Mouse (Mus musculus): ENCODE measurements around the gene Tmbim1. TPM values are rescaled to one million over a fixed set of nuclear protein-coding genes. Genes with fewer than 3 reads are reported as not detected.
"Not testable (repeated sequence)": the region's sequence is repeated elsewhere in the genome, so short reads cannot be mapped to it uniquely, and the experiment has no call there.

Gene Tmbim1
- total RNA-seq (2014; fragmentation: Nextera tagmentation) (21.9 and 24.6 TPM in 2 replicates), total RNA-seq (2017) (13.8 and 15.0 TPM in 2 replicates)

DNA sequence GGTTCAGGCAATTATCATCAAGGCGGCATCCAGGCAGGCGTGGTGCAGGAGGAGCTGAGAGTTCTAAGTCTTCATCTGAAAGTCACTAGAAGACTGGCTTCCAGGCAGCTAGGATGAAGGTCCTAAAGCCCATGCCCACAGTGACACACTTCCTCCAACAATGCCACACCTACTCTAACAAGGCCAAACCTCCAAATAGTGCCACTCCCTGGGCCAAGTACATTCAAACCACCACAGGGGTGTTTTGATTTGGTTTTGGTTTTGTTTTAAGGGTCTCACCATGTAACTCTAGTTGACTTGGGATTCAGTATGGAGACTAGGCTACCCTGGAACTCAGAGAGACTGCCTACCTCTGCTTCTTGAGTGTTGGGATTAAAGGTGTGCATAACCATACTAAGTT is at the start of gene Tmbim1:
TSS of gene Tmbim1 (minus strand) at position 101 of the 400 bp plus-strand sequence.
- ATAC-seq (replicated peaks; ENCODE audit: poor library complexity, severe bottlenecking), result no peak

DNA sequence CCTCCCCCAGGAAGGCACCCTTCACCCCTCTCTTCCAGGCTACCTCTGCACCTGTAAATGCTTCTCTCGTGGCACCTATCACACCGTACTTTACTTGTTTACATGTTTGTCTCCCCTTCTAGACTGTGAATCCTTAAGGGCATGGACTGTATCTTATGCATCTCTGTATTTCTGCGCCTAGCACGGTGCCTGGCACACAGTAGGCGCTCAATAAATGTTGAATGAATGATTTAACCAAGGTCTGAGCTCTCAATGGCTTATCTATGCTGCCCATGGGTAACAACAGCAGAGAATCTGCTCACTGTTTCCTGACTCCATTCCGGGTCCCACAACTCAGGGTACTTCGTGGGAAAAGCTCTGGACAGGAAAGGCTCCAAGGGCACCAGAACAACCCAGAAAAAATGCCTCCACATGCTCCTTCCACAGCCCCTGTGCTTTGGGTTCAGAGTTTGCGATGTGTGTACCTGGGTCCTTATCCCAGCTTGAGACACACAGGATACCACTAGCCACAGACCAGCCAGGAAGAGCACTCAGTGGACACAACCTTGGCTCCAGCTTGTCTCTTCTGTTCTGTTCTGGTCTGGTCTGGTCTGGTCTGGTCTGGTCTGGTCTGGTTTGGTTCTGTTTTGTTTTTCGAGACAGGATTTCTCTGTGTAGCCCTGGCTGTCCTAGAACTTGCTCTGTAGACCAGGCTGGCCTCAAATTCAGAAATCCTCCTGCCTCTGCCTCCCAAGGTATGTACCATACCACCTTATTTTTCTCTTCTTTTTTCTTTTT is 48.2 kb upstream of the Tmbim1 start:
- no peak for ATAC-seq (replicated peaks; ENCODE audit: poor library complexity, severe bottlenecking)

- ATAC-seq (replicated peaks; ENCODE audit: poor library complexity, severe bottlenecking), result no peak
These were observed 47.2 kb upstream of the Tmbim1 start for GRCm38 (mm10) chr1:74352532-74353096.

DNA sequence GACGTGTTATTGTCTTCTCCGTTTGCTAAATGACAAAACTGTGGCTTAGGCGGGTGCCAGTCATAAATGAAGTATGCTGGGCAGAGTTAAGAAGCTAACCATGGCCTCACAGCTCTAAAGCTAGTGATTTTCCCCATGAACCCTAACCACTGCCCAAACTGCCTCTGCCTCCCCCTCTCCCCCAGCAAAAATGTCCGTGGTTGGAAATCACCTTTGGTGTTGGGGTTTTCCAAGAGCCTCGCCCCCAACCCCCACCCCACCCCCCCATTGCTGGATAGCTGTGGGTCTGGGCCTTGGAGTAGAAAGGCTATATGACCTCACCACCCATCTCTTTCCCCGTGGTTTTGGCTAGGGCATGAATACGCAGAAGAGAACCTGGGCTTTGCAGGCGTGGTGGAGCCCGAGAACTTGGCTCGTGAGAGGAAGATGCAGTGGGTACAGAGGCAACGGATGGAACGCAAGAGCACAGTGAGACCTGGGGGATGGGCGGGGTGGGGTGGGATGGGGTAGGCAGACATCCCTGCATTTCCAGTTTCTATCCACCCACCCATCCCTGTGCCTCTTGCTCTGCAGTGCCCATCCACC is 45.9 kb upstream of the Tmbim1 start:
- no peak for ATAC-seq (replicated peaks; ENCODE audit: poor library complexity, severe bottlenecking)

- no peak for ATAC-seq (replicated peaks; ENCODE audit: poor library complexity, severe bottlenecking)
These were observed 38.9 kb upstream of the Tmbim1 start for GRCm38 (mm10) chr1:74344163-74344916.

- no peak for ATAC-seq (replicated peaks; ENCODE audit: poor library complexity, severe bottlenecking)
These were observed 37.7 kb upstream of the Tmbim1 start for GRCm38 (mm10) chr1:74343161-74343560.

DNA sequence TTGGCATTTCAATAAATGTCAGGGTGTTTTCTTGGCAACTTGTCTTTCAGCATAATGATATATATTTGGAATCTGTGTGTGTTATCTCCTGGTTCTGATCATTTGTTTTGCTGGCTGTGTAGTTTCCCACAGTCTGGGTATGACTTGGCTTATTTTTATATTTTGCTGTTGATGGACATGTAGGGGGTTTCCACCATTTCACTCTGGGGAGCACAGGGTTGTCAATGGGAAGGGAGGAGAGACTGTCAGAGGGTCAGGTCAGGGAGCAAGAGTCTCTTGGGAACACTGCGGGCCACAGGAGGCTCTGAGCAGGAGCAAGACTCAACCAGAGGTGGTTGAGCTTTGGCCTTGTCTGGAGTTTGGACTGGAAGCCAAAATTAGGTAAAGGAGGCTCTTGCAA is 36.9 kb upstream of the Tmbim1 start:
- no peak for ATAC-seq (replicated peaks; ENCODE audit: poor library complexity, severe bottlenecking)

DNA sequence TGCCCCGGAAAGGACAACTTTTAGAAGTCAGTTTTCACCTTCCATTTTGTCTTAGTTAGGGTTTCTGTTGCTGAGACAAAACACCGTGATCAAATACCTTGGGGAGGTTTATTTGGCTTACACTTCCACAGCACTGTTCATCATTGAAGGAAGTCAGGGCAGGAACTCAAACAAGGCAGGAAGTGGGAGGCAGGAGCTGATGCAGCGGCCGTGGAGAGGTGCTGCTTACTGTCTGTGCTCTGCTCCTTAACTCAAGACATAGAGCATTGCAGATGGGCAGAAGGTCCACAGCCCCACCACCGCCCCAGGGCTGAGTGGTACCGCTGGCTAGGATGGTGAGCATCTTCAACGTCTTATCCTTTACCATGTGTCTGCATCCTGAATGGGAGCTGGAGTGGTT is 36.5 kb upstream of the Tmbim1 start:
- ATAC-seq (replicated peaks; ENCODE audit: poor library complexity, severe bottlenecking), result no peak

DNA sequence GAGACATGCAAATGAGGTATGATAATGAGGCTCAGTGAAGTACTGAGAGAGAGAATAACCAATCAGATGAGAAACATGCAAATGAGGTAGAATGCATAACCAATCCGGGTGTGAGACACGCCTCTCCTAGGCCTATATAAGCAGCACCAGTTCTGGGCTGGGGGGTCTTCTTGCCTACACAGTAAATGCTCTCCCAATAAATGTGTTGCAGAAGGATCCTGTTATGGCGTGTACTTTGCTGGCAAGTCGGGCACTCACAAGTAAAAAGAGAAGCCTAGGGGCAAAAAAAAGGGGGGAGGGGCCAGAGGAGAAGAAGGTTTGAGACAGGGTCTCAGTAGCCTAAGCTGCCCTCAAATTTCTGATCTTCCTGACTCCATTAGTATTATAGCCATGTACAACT is 35.6 kb upstream of the Tmbim1 start:
- not testable (repeated sequence) for ATAC-seq (replicated peaks; ENCODE audit: poor library complexity, severe bottlenecking)

DNA sequence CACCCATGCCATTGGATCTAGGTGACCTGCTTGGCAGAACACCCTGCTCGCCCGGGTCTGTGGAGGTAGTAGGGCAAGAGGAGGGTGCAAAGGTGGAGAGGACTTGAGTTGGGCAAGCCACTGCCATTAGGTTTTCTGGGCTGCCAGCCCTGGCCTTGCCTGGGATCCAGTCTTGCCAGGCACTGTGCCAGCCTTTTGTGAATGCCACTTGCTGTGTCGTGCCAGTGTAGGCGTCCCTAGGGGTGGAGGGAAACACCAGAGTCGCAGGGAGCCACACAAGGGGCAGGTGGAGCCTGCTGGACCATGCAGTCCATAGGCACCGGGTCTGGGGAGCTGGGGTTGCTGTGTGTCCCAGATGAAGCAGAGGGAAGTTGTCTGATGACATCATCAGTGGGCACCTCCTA is 34.9 kb upstream of the Tmbim1 start:
- ATAC-seq (replicated peaks; ENCODE audit: poor library complexity, severe bottlenecking), result no peak

GRCm38 (mm10) chr1:74339917-74340316 is 34.5 kb upstream of the Tmbim1 start:
- ATAC-seq (replicated peaks; ENCODE audit: poor library complexity, severe bottlenecking), result no peak

- no peak for ATAC-seq (replicated peaks; ENCODE audit: poor library complexity, severe bottlenecking)
These were observed 33.2 kb upstream of the Tmbim1 start for GRCm38 (mm10) chr1:74338626-74339025.

- ATAC-seq (replicated peaks; ENCODE audit: poor library complexity, severe bottlenecking), result no peak
These were observed 32.6 kb upstream of the Tmbim1 start for GRCm38 (mm10) chr1:74338013-74338412.

DNA sequence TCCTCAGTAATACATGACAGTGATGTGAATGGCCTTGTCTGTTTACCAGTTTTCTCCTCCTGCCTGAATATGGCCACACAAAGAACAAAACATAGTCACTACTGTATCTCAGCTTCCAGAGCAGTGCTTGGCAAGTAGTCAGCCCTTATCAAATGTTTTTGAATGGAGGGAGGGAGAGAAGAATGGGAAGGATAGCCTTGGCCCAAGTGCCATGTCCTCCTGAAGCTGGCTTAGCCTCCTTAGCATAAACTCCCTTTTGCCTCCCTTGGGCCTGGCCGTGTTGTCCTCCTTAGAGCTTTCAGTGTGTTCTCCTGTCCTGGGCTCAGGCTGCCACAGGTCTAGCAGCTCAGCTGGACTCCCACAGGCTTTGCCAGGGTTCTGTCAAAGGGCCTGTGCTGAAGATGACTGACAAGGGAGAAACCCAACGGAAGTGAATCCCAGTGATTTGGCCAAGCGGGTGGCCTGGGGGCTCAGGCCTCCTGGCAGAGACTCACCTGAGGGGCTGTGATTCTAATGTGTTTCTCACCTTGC is 31.9 kb upstream of the Tmbim1 start:
- no peak for ATAC-seq (replicated peaks; ENCODE audit: poor library complexity, severe bottlenecking)

DNA sequence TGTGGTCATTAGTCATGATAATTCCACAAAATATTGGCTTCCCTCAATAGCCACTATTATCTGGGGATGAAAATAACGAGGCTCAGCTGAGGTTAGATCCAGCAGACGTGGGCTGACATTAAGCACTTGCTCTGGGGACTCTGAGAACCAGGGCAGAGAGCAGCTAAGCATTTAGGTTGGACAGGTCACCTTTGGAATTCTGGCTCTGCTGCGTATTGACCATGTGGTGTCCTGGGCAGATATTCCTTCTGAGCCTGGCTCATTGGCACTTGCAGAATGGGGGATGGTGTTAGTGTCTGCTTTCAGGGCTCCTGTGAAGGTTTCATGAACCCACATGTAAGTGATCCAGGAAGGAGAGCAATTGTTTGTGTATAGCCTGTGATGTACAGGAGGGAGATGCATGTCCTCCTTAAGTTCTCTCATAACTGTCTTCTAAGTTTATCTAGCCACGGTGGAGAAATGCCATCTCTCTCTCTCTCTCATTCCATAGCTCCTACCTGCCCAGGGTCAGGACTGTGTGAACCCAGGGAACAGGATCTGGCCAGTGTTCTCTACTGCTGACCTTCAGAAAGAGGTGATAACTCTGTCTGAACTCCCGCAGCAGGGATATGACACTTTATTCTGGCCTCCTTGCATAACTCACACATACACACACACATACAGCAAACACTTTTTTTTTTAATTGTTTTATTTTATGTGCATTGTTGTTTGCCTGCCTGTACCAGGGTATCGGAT is 30.2 kb upstream of the Tmbim1 start:
- ATAC-seq (replicated peaks; ENCODE audit: poor library complexity, severe bottlenecking), result no peak

- ATAC-seq (replicated peaks; ENCODE audit: poor library complexity, severe bottlenecking), result no peak
These were observed 29.6 kb upstream of the Tmbim1 start for GRCm38 (mm10) chr1:74335033-74335432.

GRCm38 (mm10) chr1:74334607-74335006 is 29.2 kb upstream of the Tmbim1 start:
- ATAC-seq (replicated peaks; ENCODE audit: poor library complexity, severe bottlenecking), result no peak

DNA sequence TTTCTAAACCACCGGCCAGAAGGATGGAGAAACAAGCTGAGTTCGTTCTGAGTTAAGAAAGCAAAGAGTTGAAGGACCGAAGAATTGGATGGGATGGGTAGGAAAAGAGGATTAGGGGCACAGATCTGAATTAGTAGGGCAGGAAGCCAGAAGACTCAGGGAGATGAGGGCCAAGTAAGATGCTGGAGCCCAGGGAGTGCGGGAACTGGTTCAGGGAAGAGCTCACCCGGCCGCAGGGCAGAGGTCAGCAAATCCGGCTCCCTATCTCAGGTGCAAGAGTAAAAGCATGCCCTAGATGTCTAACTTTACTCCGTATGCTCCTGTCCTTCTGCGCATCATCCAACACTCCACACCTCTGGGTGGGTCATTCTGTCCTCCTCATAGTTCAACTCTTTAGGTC is 27.5 kb upstream of the Tmbim1 start:
- no peak for ATAC-seq (replicated peaks; ENCODE audit: poor library complexity, severe bottlenecking)

DNA sequence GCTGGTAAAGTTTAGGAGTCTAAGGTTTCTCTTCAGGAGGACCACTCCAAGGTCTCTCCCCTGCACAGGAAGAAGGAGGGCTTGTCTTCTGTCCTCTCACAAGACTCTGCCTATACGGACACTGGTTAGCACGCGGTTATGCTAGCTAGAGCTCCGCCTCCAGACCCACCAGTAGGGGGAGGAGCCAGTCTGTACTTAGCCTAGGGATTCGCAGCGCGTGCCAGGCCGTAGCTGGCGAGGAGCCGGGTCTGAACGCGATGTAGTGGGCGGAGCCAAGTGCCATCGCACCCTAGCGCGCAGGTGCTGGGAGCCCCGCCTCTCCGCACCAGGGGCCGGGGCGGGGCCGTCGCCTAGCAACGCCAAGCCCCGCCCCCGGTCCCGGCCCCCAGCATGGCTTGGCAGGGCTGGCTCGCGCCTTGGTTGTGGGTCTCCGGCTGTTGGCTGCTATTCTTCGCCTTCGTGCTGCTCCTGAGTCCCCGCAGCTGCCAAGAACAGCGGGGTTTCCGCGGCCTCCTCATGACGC is 26.9 kb upstream of the Tmbim1 start:
- peak; percentile 91 for ATAC-seq (replicated peaks; ENCODE audit: poor library complexity, severe bottlenecking)

All from granulocyte monocyte progenitor cell, adult 5-6 weeks (primary cell).